ENCODE assay signal across 29 mouse cellular contexts in genomic region chr8:48126954-48127353, GRCm38 (mm10). TPM values are rescaled to one million over a fixed set of nuclear protein-coding genes. Genes with fewer than 3 reads are reported as not detected.
DNase-seq lines count a peak whose midpoint lies in the region; ATAC-seq and TF ChIP-seq lines count a peak whose summit lies in the region.
"Had no signal": no experiment of that assay in that cellular context is flagged by ENCODE, and none has a peak within 500 bp of the region (broad histone marks: within the 10 kb centered on the region; RNA-seq: fewer than 3 reads in every experiment).

No protein-coding gene starts in this region.

- ATAC-seq in forebrain, embryonic 14.5 days, result no peak
- ATAC-seq in kidney, embryonic 15.5 days (replicated peaks; ENCODE audit: low FRiP score), result peak; percentile 86
- ATAC-seq in midbrain, embryonic 15.5 days (replicated peaks), result 0 out of 2 replicates have a peak, but pooled peaks have one; percentile 34
- no peak for ATAC-seq in midbrain, embryonic 11.5 days (ENCODE audit: low FRiP score)
- ATAC-seq: intestine, postnatal 0 days; Patski had no signal

- H3K27me3 ChIP-seq in forebrain, embryonic 10.5 days (ENCODE audit: poor library complexity, severe bottlenecking), result no peaks in the 10 kb centered on the region
- no peaks in the 10 kb centered on the region for H3K27me3 ChIP-seq in forebrain, embryonic 14.5 days (replicated peaks; ENCODE audit: control insufficient read depth, insufficient read depth, low read length)
- no peaks in the 10 kb centered on the region for H3K27me3 ChIP-seq in kidney, embryonic 15.5 days
- no peaks in the 10 kb centered on the region for H3K27me3 ChIP-seq in midbrain, embryonic 15.5 days (replicated peaks)
- H3K27me3 ChIP-seq in midbrain, embryonic 11.5 days (ENCODE audit: control insufficient read depth, insufficient read depth, low read length), result no peaks in the 10 kb centered on the region
- no peaks in the 10 kb centered on the region for H3K27me3 ChIP-seq in E14TG2a.4 (ENCODE audit: insufficient read depth, low read length)
- H3K27me3 ChIP-seq: CH12.LX; embryonic facial prominence, embryonic 12.5 days; heart, embryonic 15.5 days; Patski had no signal

- H3K4me2 ChIP-seq in forebrain, embryonic 14.5 days (ENCODE audit: low read length), result no peak overlapping the region
- no peak overlapping the region for H3K4me2 ChIP-seq in kidney, embryonic 15.5 days
- no peak overlapping the region for H3K4me2 ChIP-seq in midbrain, embryonic 15.5 days
- no peak overlapping the region for H3K4me2 ChIP-seq in midbrain, embryonic 11.5 days
- H3K4me2 ChIP-seq: embryonic facial prominence, embryonic 12.5 days; hindbrain, embryonic 14.5 days had no signal

- peaks cover 65% of the 10 kb centered on the region for H3K36me3 ChIP-seq in forebrain, embryonic 10.5 days (replicated peaks)
- 0 out of 2 replicates have a peak, but pooled peaks cover 2% of the 10 kb centered on the region for H3K36me3 ChIP-seq in forebrain, embryonic 14.5 days (ENCODE audit: control insufficient read depth, insufficient read depth, low read length)
- H3K36me3 ChIP-seq in kidney, embryonic 15.5 days, result peaks cover 14% of the 10 kb centered on the region; the same call in 1 of the 2 replicates
- no peaks in the 10 kb centered on the region for H3K36me3 ChIP-seq in midbrain, embryonic 15.5 days (replicated peaks)
- no peaks in the 10 kb centered on the region for H3K36me3 ChIP-seq in midbrain, embryonic 11.5 days (ENCODE audit: control insufficient read depth, insufficient read depth, low read length)
- peaks cover 46% of the 10 kb centered on the region for H3K36me3 ChIP-seq in E14TG2a.4 (ENCODE audit: insufficient read depth, low read length)

- no peak for DNase-seq in forebrain, embryonic 10.5 days (ENCODE audit: extremely low spot score, low spot score)
- no peak for DNase-seq in forebrain, embryonic 14.5 days (ENCODE audit: low spot score)
- no peak for DNase-seq in kidney, adult 11 months
- DNase-seq in midbrain, embryonic 11.5 days (ENCODE audit: low spot score, missing footprints), result no peak
- DNase-seq in natural killer cell, adult 2 months (ENCODE audit: low spot score in 2 of 2), result no peak
- DNase-seq: adrenal gland, postnatal 14 days; cerebellum, adult 11 months; cerebellum, adult 9-10 months; cerebellum, postnatal 36 days; gastrocnemius, postnatal 10 days; liver; lung, adult 2 months; lung, postnatal 10 days; right cerebral cortex, postnatal 4 days; thymus, adult 18-20 months; thymus, postnatal 25 days had no signal

- peaks cover 20% of the 10 kb centered on the region for H3K4me1 ChIP-seq in forebrain, embryonic 10.5 days
- no peaks in the 10 kb centered on the region; the same call in 1 of the 2 replicates for H3K4me1 ChIP-seq in forebrain, embryonic 14.5 days (ENCODE audit: control insufficient read depth, insufficient read depth, low read length)
- peaks cover 28% of the 10 kb centered on the region for H3K4me1 ChIP-seq in kidney, embryonic 15.5 days
- no peaks in the 10 kb centered on the region; the same call in 1 of the 2 replicates for H3K4me1 ChIP-seq in midbrain, embryonic 15.5 days
- no peaks in the 10 kb centered on the region for H3K4me1 ChIP-seq in midbrain, embryonic 11.5 days (ENCODE audit: control insufficient read depth, insufficient read depth, low read length)
- peaks cover 53% of the 10 kb centered on the region for H3K4me1 ChIP-seq in E14TG2a.4 (replicated peaks; ENCODE audit: low read depth, low read length)
- H3K4me1 ChIP-seq: embryonic facial prominence, embryonic 12.5 days; heart, embryonic 15.5 days had no signal

- 0 out of 2 replicates have a peak overlapping the region, but pooled peaks have one; percentile 1 for H3K27ac ChIP-seq in forebrain, embryonic 10.5 days
- no peak overlapping the region for H3K27ac ChIP-seq in forebrain, embryonic 14.5 days (ENCODE audit: low read depth, low read length)
- no peak overlapping the region for H3K27ac ChIP-seq in kidney, embryonic 15.5 days
- H3K27ac ChIP-seq in midbrain, embryonic 15.5 days, result no peak overlapping the region
- no peak overlapping the region for H3K27ac ChIP-seq in midbrain, embryonic 11.5 days (ENCODE audit: low read depth, low read length)
- H3K27ac ChIP-seq: embryonic facial prominence, embryonic 12.5 days; heart, embryonic 15.5 days; hindbrain, embryonic 14.5 days; liver, embryonic 14.5 days; macrophage; stomach, postnatal 0 days had no signal

- H3K4me3 ChIP-seq in forebrain, embryonic 10.5 days, result no peak overlapping the region
- H3K4me3 ChIP-seq in forebrain, embryonic 14.5 days (ENCODE audit: low read depth, low read length), result no peak overlapping the region
- H3K4me3 ChIP-seq in kidney, embryonic 15.5 days (replicated peaks), result no peak overlapping the region
- H3K4me3 ChIP-seq in midbrain, embryonic 15.5 days, result no peak overlapping the region
- H3K4me3 ChIP-seq in midbrain, embryonic 11.5 days (ENCODE audit: low read depth, low read length), result no peak overlapping the region
- H3K4me3 ChIP-seq in E14TG2a.4 (replicated peaks; ENCODE audit: low read length), result peak overlapping the region; percentile 60
- H3K4me3 ChIP-seq: embryonic facial prominence, embryonic 12.5 days; heart, embryonic 15.5 days had no signal

- no peaks in the 10 kb centered on the region for H3K9me3 ChIP-seq in forebrain, embryonic 10.5 days
- H3K9me3 ChIP-seq in forebrain, embryonic 14.5 days (replicated peaks; ENCODE audit: control insufficient read depth, low read length), result no peaks in the 10 kb centered on the region
- no peaks in the 10 kb centered on the region for H3K9me3 ChIP-seq in kidney, embryonic 15.5 days (replicated peaks)
- H3K9me3 ChIP-seq in midbrain, embryonic 15.5 days, result no peaks in the 10 kb centered on the region
- H3K9me3 ChIP-seq in midbrain, embryonic 11.5 days (ENCODE audit: control insufficient read depth, low read length), result no peaks in the 10 kb centered on the region
- no peaks in the 10 kb centered on the region for H3K9me3 ChIP-seq in E14TG2a.4 (ENCODE audit: low read length)
- H3K9me3 ChIP-seq: embryonic facial prominence, embryonic 12.5 days; G1E; heart, embryonic 15.5 days had no signal

- 90% methylated on average over 13 of the region's 13 CpGs for WGBS in forebrain, embryonic 10.5 days
- WGBS in forebrain, embryonic 14.5 days, result 89% methylated on average over 13 of the region's 13 CpGs
- WGBS in kidney, embryonic 15.5 days, result 41% methylated on average over 13 of the region's 13 CpGs
- WGBS in midbrain, embryonic 15.5 days, result 88% methylated on average over 13 of the region's 13 CpGs
- WGBS in midbrain, embryonic 11.5 days, result 85% methylated on average over 13 of the region's 13 CpGs

- H3K9ac ChIP-seq in forebrain, embryonic 14.5 days (ENCODE audit: low read length), result no peak overlapping the region
- no peak overlapping the region for H3K9ac ChIP-seq in kidney, embryonic 15.5 days
- no peak overlapping the region for H3K9ac ChIP-seq in midbrain, embryonic 15.5 days
- no peak overlapping the region for H3K9ac ChIP-seq in midbrain, embryonic 11.5 days (ENCODE audit: low read length)
- H3K9ac ChIP-seq: embryonic facial prominence, embryonic 12.5 days; heart, embryonic 15.5 days; hindbrain, embryonic 14.5 days; liver, embryonic 14.5 days had no signal

- TF ChIP-seq CTCF in E14TG2a.4 (conservative IDR thresholded peaks at IDR 0.05; ENCODE audit: low read length), result no peak

RNA-seq across cellular contexts. Expression of gene Dctd, which starts 28.1 kb away (rescaled TPM):
- 50.0 and 51.5 TPM in 2 replicates for polyA plus RNA-seq in forebrain, embryonic 10.5 days (2016; fragmentation: Nextera tagmentation; extraction: Ambion mirVana)
- polyA plus RNA-seq in forebrain, embryonic 14.5 days (2014; fragmentation: Nextera tagmentation; extraction: Ambion mirVana), result 13.5 and 14.2 TPM in 2 replicates
- 36.7 and 36.8 TPM in 2 replicates for polyA plus RNA-seq in kidney, embryonic 15.5 days (2015; fragmentation: Nextera tagmentation; extraction: Ambion mirVana)
- 11.6 and 11.8 TPM in 2 replicates for polyA plus RNA-seq in midbrain, embryonic 15.5 days (2015; fragmentation: Nextera tagmentation; extraction: Ambion mirVana)
- 21.2 and 26.5 TPM in 2 replicates for polyA plus RNA-seq in midbrain, embryonic 11.5 days (2014; fragmentation: Nextera tagmentation; extraction: Ambion mirVana)

Comparison
In these comparisons a context has a peak if more than half of its experiments do, and no peak if none do; other contexts are left out.
1. ATAC-seq: peak in kidney, embryonic 15.5 days (single experiment) and midbrain, embryonic 15.5 days (single experiment); none in forebrain, embryonic 14.5 days (single experiment) and midbrain, embryonic 11.5 days (single experiment).